Mouse (Mus musculus): ENCODE data around the gene Chmp6. TPM values are rescaled to one million over a fixed set of nuclear protein-coding genes. Genes with fewer than 3 reads are reported as not detected.
A peak's percentile ranks its signal among the peaks of the same experiment; 100 is the strongest.

Chmp6 gene
- polyA plus RNA-seq (2015; fragmentation: Nextera tagmentation; extraction: Ambion mirVana) = 99.3 and 100 TPM in 2 replicates

- Histone ChIP-seq H3K4me3 (peak within 1 kb of the TSS; percentile 88), H3K4me2 (peak within 1 kb of the TSS; percentile 87), H3K27ac (peak within 1 kb of the TSS; percentile 80), H3K9ac (peak within 1 kb of the TSS; percentile 93), H3K27me3 (no peaks in the 10 kb centered on the region), H3K36me3 (peaks cover 20% of the 10 kb centered on the region), H3K4me1 (peaks cover 45% of the 10 kb centered on the region), H3K9me3 (no peaks in the 10 kb centered on the region)
- peak; percentile 66; the same call in 1 of the 2 replicates for ATAC-seq (ENCODE audit: borderline replicate concordance, extremely low read depth, low FRiP score, low TSS enrichment)
- WGBS = under 1% methylated on average over 48 of the region's 48 CpGs
These were observed at the start of gene Chmp6 for GRCm38 (mm10) chr11:119913291-119913934. Chmp6 (plus strand) TSS chr11:119913441.

- 74% methylated on average over 6 of the region's 6 CpGs for WGBS
- ATAC-seq (ENCODE audit: borderline replicate concordance, extremely low read depth, low FRiP score, low TSS enrichment) = no peak
- no peak overlapping the region for H3K9ac ChIP-seq
- H3K4me3 ChIP-seq = no peak overlapping the region
- no peak overlapping the region for H3K27ac ChIP-seq
- H3K4me2 ChIP-seq = no peak overlapping the region
- H3K27me3 ChIP-seq = no peaks in the 10 kb centered on the region
- H3K9me3 ChIP-seq = no peaks in the 10 kb centered on the region
- 0 out of 2 replicates have a peak, but pooled peaks cover 3% of the 10 kb centered on the region for H3K4me1 ChIP-seq
- H3K36me3 ChIP-seq = peaks cover 5% of the 10 kb centered on the region
These were observed 46.4 kb upstream of the Chmp6 start for GRCm38 (mm10) chr11:119866837-119867236.

GRCm38 (mm10) chr11:119868138-119868537, 45.1 kb upstream of the Chmp6 start:
- peak; percentile 34; the same call in 1 of the 2 replicates for ATAC-seq (ENCODE audit: borderline replicate concordance, extremely low read depth, low FRiP score, low TSS enrichment)
- peaks cover 15% of the 10 kb centered on the region for H3K36me3 ChIP-seq
- 59% methylated on average over 3 of the region's 3 CpGs for WGBS

GRCm38 (mm10) chr11:119868556-119868955, 44.7 kb upstream of the Chmp6 start:
- Histone ChIP-seq H3K4me1 (0 out of 2 replicates have a peak, but pooled peaks cover 3% of the 10 kb centered on the region), H3K27me3 (no peaks in the 10 kb centered on the region), H3K4me2 (no peak overlapping the region), H3K27ac (peak overlapping the region; percentile 74), H3K36me3 (peaks cover 19% of the 10 kb centered on the region), H3K4me3 (no peak overlapping the region), H3K9me3 (no peaks in the 10 kb centered on the region), H3K9ac (no peak overlapping the region)
- WGBS = 70% methylated on average over 4 of the region's 4 CpGs
- ATAC-seq (ENCODE audit: borderline replicate concordance, extremely low read depth, low FRiP score, low TSS enrichment) = no peak

More at GRCm38 (mm10) chr11:119868138-119868537, 45.1 kb upstream of the Chmp6 start:
- Histone ChIP-seq H3K9me3 (no peaks in the 10 kb centered on the region), H3K4me2 (no peak overlapping the region), H3K27me3 (no peaks in the 10 kb centered on the region), H3K4me3 (no peak overlapping the region), H3K27ac (peak overlapping the region; percentile 9; the same call in 1 of the 2 replicates), H3K4me1 (0 out of 2 replicates have a peak, but pooled peaks cover 3% of the 10 kb centered on the region), H3K9ac (no peak overlapping the region)

- no peak for ATAC-seq (ENCODE audit: borderline replicate concordance, extremely low read depth, low FRiP score, low TSS enrichment)
- WGBS = 80% methylated on average over 7 of the region's 7 CpGs
- H3K36me3 ChIP-seq = peaks cover 32% of the 10 kb centered on the region
These were observed 42.1 kb upstream of the Chmp6 start for GRCm38 (mm10) chr11:119871141-119871540.

GRCm38 (mm10) chr11:119873643-119874042, 39.6 kb upstream of the Chmp6 start:
- Histone ChIP-seq H3K4me2 (no peak overlapping the region), H3K27me3 (no peaks in the 10 kb centered on the region), H3K4me3 (no peak overlapping the region), H3K9me3 (no peaks in the 10 kb centered on the region), H3K4me1 (0 out of 2 replicates have a peak, but pooled peaks cover 1% of the 10 kb centered on the region), H3K9ac (no peak overlapping the region), H3K36me3 (peaks cover 44% of the 10 kb centered on the region), H3K27ac (no peak overlapping the region)
- 88% methylated on average over 4 of the region's 4 CpGs for WGBS
- no peak for ATAC-seq (ENCODE audit: borderline replicate concordance, extremely low read depth, low FRiP score, low TSS enrichment)

More at GRCm38 (mm10) chr11:119871141-119871540, 42.1 kb upstream of the Chmp6 start:
- Histone ChIP-seq H3K9ac (no peak overlapping the region), H3K4me2 (no peak overlapping the region), H3K4me1 (0 out of 2 replicates have a peak, but pooled peaks cover 3% of the 10 kb centered on the region), H3K4me3 (no peak overlapping the region), H3K27ac (no peak overlapping the region), H3K27me3 (no peaks in the 10 kb centered on the region), H3K9me3 (no peaks in the 10 kb centered on the region)

- no peaks in the 10 kb centered on the region for H3K4me1 ChIP-seq
- no peak overlapping the region for H3K9ac ChIP-seq
- H3K27me3 ChIP-seq = no peaks in the 10 kb centered on the region
- H3K4me3 ChIP-seq = no peak overlapping the region
- ATAC-seq (ENCODE audit: borderline replicate concordance, extremely low read depth, low FRiP score, low TSS enrichment) = no peak
- no peak overlapping the region for H3K4me2 ChIP-seq
- peaks cover 51% of the 10 kb centered on the region for H3K36me3 ChIP-seq
- H3K9me3 ChIP-seq = no peaks in the 10 kb centered on the region
- WGBS = 86% methylated on average over 1 of the region's 1 CpGs
- no peak overlapping the region for H3K27ac ChIP-seq
These were observed 38.4 kb upstream of the Chmp6 start for GRCm38 (mm10) chr11:119874841-119875240.

- Histone ChIP-seq H3K27me3 (no peaks in the 10 kb centered on the region), H3K4me3 (no peak overlapping the region), H3K27ac (no peak overlapping the region), H3K9me3 (no peaks in the 10 kb centered on the region), H3K4me2 (no peak overlapping the region), H3K4me1 (no peaks in the 10 kb centered on the region), H3K36me3 (peaks cover 58% of the 10 kb centered on the region), H3K9ac (no peak overlapping the region)
- WGBS = 76% methylated on average over 9 of the region's 9 CpGs
- no peak for ATAC-seq (ENCODE audit: borderline replicate concordance, extremely low read depth, low FRiP score, low TSS enrichment)
These were observed 37.6 kb upstream of the Chmp6 start for GRCm38 (mm10) chr11:119875685-119876084.

GRCm38 (mm10) chr11:119877124-119877523, 36.1 kb upstream of the Chmp6 start:
- H3K27ac ChIP-seq = no peak overlapping the region
- 87% methylated on average over 7 of the region's 7 CpGs for WGBS
- ATAC-seq (ENCODE audit: borderline replicate concordance, extremely low read depth, low FRiP score, low TSS enrichment) = no peak
- H3K4me1 ChIP-seq = no peaks in the 10 kb centered on the region
- H3K9ac ChIP-seq = no peak overlapping the region
- no peaks in the 10 kb centered on the region for H3K27me3 ChIP-seq
- no peak overlapping the region for H3K4me2 ChIP-seq
- H3K4me3 ChIP-seq = no peak overlapping the region
- H3K9me3 ChIP-seq = no peaks in the 10 kb centered on the region
- peaks cover 53% of the 10 kb centered on the region for H3K36me3 ChIP-seq

GRCm38 (mm10) chr11:119879573-119879972, 33.7 kb upstream of the Chmp6 start:
- H3K4me2 ChIP-seq = no peak overlapping the region
- H3K27ac ChIP-seq = no peak overlapping the region
- no peaks in the 10 kb centered on the region for H3K9me3 ChIP-seq
- H3K4me1 ChIP-seq = no peaks in the 10 kb centered on the region
- H3K4me3 ChIP-seq = no peak overlapping the region
- 87% methylated on average over 5 of the region's 5 CpGs for WGBS
- peaks cover 33% of the 10 kb centered on the region for H3K36me3 ChIP-seq
- no peaks in the 10 kb centered on the region for H3K27me3 ChIP-seq
- H3K9ac ChIP-seq = no peak overlapping the region
- ATAC-seq (ENCODE audit: borderline replicate concordance, extremely low read depth, low FRiP score, low TSS enrichment) = no peak

GRCm38 (mm10) chr11:119883646-119884045, 29.6 kb upstream of the Chmp6 start:
- Histone ChIP-seq H3K9me3 (no peaks in the 10 kb centered on the region), H3K4me3 (no peak overlapping the region), H3K9ac (no peak overlapping the region), H3K4me1 (no peaks in the 10 kb centered on the region), H3K4me2 (no peak overlapping the region), H3K36me3 (peaks cover 21% of the 10 kb centered on the region), H3K27me3 (no peaks in the 10 kb centered on the region), H3K27ac (no peak overlapping the region)
- 63% methylated on average over 2 of the region's 2 CpGs for WGBS
- ATAC-seq (ENCODE audit: borderline replicate concordance, extremely low read depth, low FRiP score, low TSS enrichment) = no peak

GRCm38 (mm10) chr11:119889966-119890365, 23.3 kb upstream of the Chmp6 start:
- 89% methylated on average over 3 of the region's 3 CpGs for WGBS
- Histone ChIP-seq H3K4me2 (no peak overlapping the region), H3K27me3 (no peaks in the 10 kb centered on the region), H3K4me3 (no peak overlapping the region), H3K9me3 (no peaks in the 10 kb centered on the region), H3K9ac (no peak overlapping the region), H3K36me3 (peaks cover 20% of the 10 kb centered on the region), H3K27ac (no peak overlapping the region), H3K4me1 (no peaks in the 10 kb centered on the region)
- no peak for ATAC-seq (ENCODE audit: borderline replicate concordance, extremely low read depth, low FRiP score, low TSS enrichment)
